Comparison of ENCODE assay signal across 36 mouse cellular contexts in genomic region chr1:155703191-155703680, GRCm38 (mm10). TPM values are rescaled to one million over a fixed set of nuclear protein-coding genes. Genes with fewer than 3 reads are reported as not detected.
"Had no signal": no experiment of that assay in that cellular context is flagged by ENCODE, and none has a peak within 500 bp of the region (broad histone marks: within the 10 kb centered on the region; RNA-seq: fewer than 3 reads in every experiment).

No protein-coding gene starts in this region.

- H3K9me3 ChIP-seq: embryonic facial prominence, embryonic 10.5 days; embryonic facial prominence, embryonic 12.5 days; embryonic facial prominence, embryonic 13.5 days; embryonic facial prominence, embryonic 15.5 days; forebrain, embryonic 10.5 days; forebrain, embryonic 12.5 days; forebrain, embryonic 13.5 days; forebrain, embryonic 15.5 days had no signal

- H3K27me3 ChIP-seq: embryonic facial prominence, embryonic 12.5 days; embryonic facial prominence, embryonic 13.5 days; embryonic facial prominence, embryonic 15.5 days; forebrain, embryonic 13.5 days; forebrain, embryonic 15.5 days had no signal

- H3K4me1 ChIP-seq: embryonic facial prominence, embryonic 10.5 days; embryonic facial prominence, embryonic 12.5 days; embryonic facial prominence, embryonic 13.5 days; embryonic facial prominence, embryonic 15.5 days had no signal

- H3K27ac ChIP-seq: embryonic facial prominence, embryonic 10.5 days; embryonic facial prominence, embryonic 12.5 days; embryonic facial prominence, embryonic 13.5 days; embryonic facial prominence, embryonic 15.5 days; forebrain, embryonic 10.5 days; forebrain, embryonic 12.5 days; forebrain, embryonic 13.5 days; forebrain, embryonic 15.5 days; gastrocnemius, adult 2 months; heart, adult 2 months had no signal

- DNase-seq: cerebellum, adult 2 months; cerebellum, adult 8-10 months; cerebellum, adult 9-10 months; cerebellum, adult 9-11 months; cerebellum, postnatal 14 days; cerebellum, postnatal 25 days; cerebellum, postnatal 36 days; embryo, embryonic 11 days; forebrain, postnatal 0 days; gastrocnemius, adult 2 months; gastrocnemius, postnatal 10 days; gastrocnemius, postnatal 14 days; gastrocnemius, postnatal 25 days; gastrocnemius, postnatal 36 days; heart, adult 11 months; heart, adult 18-20 months; heart, adult 2 months had no signal

- H3K4me2 ChIP-seq: embryonic facial prominence, embryonic 12.5 days; embryonic facial prominence, embryonic 13.5 days; embryonic facial prominence, embryonic 15.5 days; forebrain, embryonic 12.5 days; forebrain, embryonic 13.5 days; forebrain, embryonic 15.5 days had no signal

- H3K36me3 ChIP-seq: embryonic facial prominence, embryonic 10.5 days; embryonic facial prominence, embryonic 12.5 days; embryonic facial prominence, embryonic 13.5 days; embryonic facial prominence, embryonic 15.5 days; forebrain, embryonic 10.5 days; forebrain, embryonic 12.5 days; forebrain, embryonic 15.5 days had no signal

- H3K9ac ChIP-seq: embryonic facial prominence, embryonic 12.5 days; embryonic facial prominence, embryonic 13.5 days; embryonic facial prominence, embryonic 15.5 days; forebrain, embryonic 12.5 days; forebrain, embryonic 13.5 days; forebrain, embryonic 15.5 days; forebrain, postnatal 0 days had no signal

- H3K4me3 ChIP-seq: embryonic facial prominence, embryonic 10.5 days; embryonic facial prominence, embryonic 12.5 days; embryonic facial prominence, embryonic 13.5 days; embryonic facial prominence, embryonic 15.5 days; erythroblast, embryonic 14.5 days; forebrain, embryonic 10.5 days; forebrain, embryonic 12.5 days; forebrain, embryonic 13.5 days; forebrain, embryonic 15.5 days; gastrocnemius, adult 2 months; heart, adult 2 months had no signal

RNA-seq across cellular contexts. Expression of gene Lhx4, which starts 48.2 kb away (rescaled TPM):
- total RNA-seq: common myeloid progenitor, adult 5-6 weeks; forebrain, postnatal 0 days; gastrocnemius, adult 18-20 months; gastrocnemius, adult 2 months; gastrocnemius, adult 8-10 months; gastrocnemius, postnatal 10 days; gastrocnemius, postnatal 14 days; gastrocnemius, postnatal 25 days; gastrocnemius, postnatal 36 days; gastrocnemius, postnatal 4 days; granulocyte monocyte progenitor cell, adult 5-6 weeks; heart, adult 18-20 months; heart, adult 2 months; heart, adult 8-10 months had no signal
- polyA plus RNA-seq: cortical plate, adult 2 months; embryonic facial prominence, embryonic 13.5 days; embryonic facial prominence, embryonic 15.5 days; erythroblast, embryonic 14.5 days; forebrain, embryonic 10.5 days; forebrain, embryonic 14.5 days; forebrain, embryonic 16.5 days; frontal cortex, adult 2 months; heart, adult 2 months had no signal
